Mouse (Mus musculus): Measurements from ENCODE around the gene Slc7a15.

DNA sequence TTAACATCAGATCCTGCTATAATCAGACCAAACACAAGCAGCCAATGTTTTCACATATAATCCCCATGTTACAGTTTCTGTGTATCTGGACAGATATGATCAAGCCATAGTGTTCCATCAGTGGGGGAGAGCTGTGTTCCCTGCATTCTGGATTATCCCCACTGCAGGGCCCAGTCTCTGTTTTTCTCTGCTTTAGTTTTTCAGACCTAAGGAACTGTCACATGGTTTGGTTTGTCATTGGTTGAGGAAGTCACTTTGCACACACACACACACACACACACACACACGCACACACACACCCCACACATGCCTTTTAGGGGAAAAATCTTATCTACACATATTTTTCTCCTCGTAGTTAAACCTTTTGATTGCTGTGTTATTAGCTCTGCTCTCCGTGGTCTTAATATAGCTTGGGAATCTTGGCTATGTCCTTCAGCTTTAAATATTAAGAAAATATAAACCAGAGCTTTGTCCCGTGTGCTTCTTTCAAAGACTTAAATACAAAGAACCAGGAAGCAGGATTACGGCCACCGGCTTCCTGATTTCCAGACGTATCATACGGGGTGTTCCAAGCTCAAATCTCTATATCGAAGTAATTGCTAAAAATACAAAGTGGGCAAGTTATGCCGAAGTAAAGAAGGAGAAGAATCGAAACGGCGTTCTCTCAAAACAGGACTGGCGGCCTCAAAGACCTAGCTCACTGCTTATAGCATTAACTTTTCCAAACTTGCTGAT, 97.1 kb downstream of the Slc7a15 start:
- TF ChIP-seq CTCF (IDR thresholded peaks at IDR 0.05; ENCODE audit: extremely low read depth, insufficient read length, insufficient replicate concordance, low read depth, low read length) (no peak), POLR2A (IDR thresholded peaks at IDR 0.05; ENCODE audit: low read depth, low read length) (no peak)
